Mouse (Mus musculus): ENCODE measurements around the gene Neurl1a. TPM values are rescaled to one million over a fixed set of nuclear protein-coding genes. Genes with fewer than 3 reads are reported as not detected.
A peak's percentile ranks its signal among the peaks of the same experiment; 100 is the strongest.

The Neurl1a gene
- polyA plus RNA-seq, 1 experiment: 77.8 TPM

- Histone ChIP-seq H3K27ac (ENCODE audit: insufficient read depth, low read length) (no peak overlapping the region), H3K27me3 (ENCODE audit: control insufficient read depth, insufficient read depth, low read length) (no peaks in the 10 kb centered on the region), H3K4me1 (ENCODE audit: control insufficient read depth, insufficient read depth, low read length) (peaks cover 53% of the 10 kb centered on the region), H3K4me3 (replicated peaks; ENCODE audit: insufficient read depth, low read depth, low read length) (no peak overlapping the region)
- TF ChIP-seq CTCF (IDR thresholded peaks at IDR 0.05; ENCODE audit: borderline replicate concordance, insufficient read depth, low read depth, low read length) (no peak), POLR2A (IDR thresholded peaks at IDR 0.05; ENCODE audit: borderline replicate concordance, insufficient read depth, low read length) (no peak)
- no peak for DNase-seq
- 88% methylated on average over 2 of the region's 2 CpGs for WGBS
Measured at GRCm38 (mm10) chr19:47220232-47220631, 41.6 kb downstream of the Neurl1a start.

GRCm38 (mm10) chr19:47221006-47221405 lies 42.4 kb downstream of the Neurl1a start:
- peaks cover 60% of the 10 kb centered on the region for H3K4me1 ChIP-seq (ENCODE audit: control insufficient read depth, insufficient read depth, low read length)
- H3K4me3 ChIP-seq (replicated peaks; ENCODE audit: insufficient read depth, low read depth, low read length): no peak overlapping the region
- no peak for TF ChIP-seq POLR2A (IDR thresholded peaks at IDR 0.05; ENCODE audit: borderline replicate concordance, insufficient read depth, low read length)
- no peak for TF ChIP-seq CTCF (IDR thresholded peaks at IDR 0.05; ENCODE audit: borderline replicate concordance, insufficient read depth, low read depth, low read length)
- H3K27ac ChIP-seq (ENCODE audit: insufficient read depth, low read length): peak overlapping the region; percentile 95
- 48% methylated on average over 4 of the region's 4 CpGs for WGBS
- no peaks in the 10 kb centered on the region for H3K27me3 ChIP-seq (ENCODE audit: control insufficient read depth, insufficient read depth, low read length)
- DNase-seq: peak in 1 of 2 experiments; percentile 54

GRCm38 (mm10) chr19:47221500-47222153 lies 43.0 kb downstream of the Neurl1a start:
- Histone ChIP-seq H3K27me3 (ENCODE audit: control insufficient read depth, insufficient read depth, low read length) (no peaks in the 10 kb centered on the region), H3K4me3 (replicated peaks; ENCODE audit: insufficient read depth, low read depth, low read length) (no peak overlapping the region), H3K27ac (ENCODE audit: insufficient read depth, low read length) (peak overlapping the region; percentile 95), H3K4me1 (ENCODE audit: control insufficient read depth, insufficient read depth, low read length) (peaks cover 66% of the 10 kb centered on the region)
- WGBS: 20% methylated on average over 7 of the region's 7 CpGs
- no peak for TF ChIP-seq POLR2A (IDR thresholded peaks at IDR 0.05; ENCODE audit: borderline replicate concordance, insufficient read depth, low read length)
- no peak for TF ChIP-seq CTCF (IDR thresholded peaks at IDR 0.05; ENCODE audit: borderline replicate concordance, insufficient read depth, low read depth, low read length)
- DNase-seq: peak; percentile 57 to 58

GRCm38 (mm10) chr19:47222154-47222840 lies 43.7 kb downstream of the Neurl1a start:
- H3K27ac ChIP-seq (ENCODE audit: insufficient read depth, low read length): peak overlapping the region; percentile 95
- H3K4me3 ChIP-seq (replicated peaks; ENCODE audit: insufficient read depth, low read depth, low read length): no peak overlapping the region
- WGBS: 27% methylated on average over 8 of the region's 8 CpGs
- TF ChIP-seq POLR2A (IDR thresholded peaks at IDR 0.05; ENCODE audit: borderline replicate concordance, insufficient read depth, low read length) (no peak), CTCF (IDR thresholded peaks at IDR 0.05; ENCODE audit: borderline replicate concordance, insufficient read depth, low read depth, low read length) (no peak)
- H3K27me3 ChIP-seq (ENCODE audit: control insufficient read depth, insufficient read depth, low read length): no peaks in the 10 kb centered on the region
- peak; percentile 85 to 90 for DNase-seq
- peaks cover 73% of the 10 kb centered on the region for H3K4me1 ChIP-seq (ENCODE audit: control insufficient read depth, insufficient read depth, low read length)

GRCm38 (mm10) chr19:47222841-47223557 lies 44.4 kb downstream of the Neurl1a start:
- peak in 1 of 2 experiments; percentile 66 for DNase-seq

GRCm38 (mm10) chr19:47224743-47225142 lies 46.1 kb downstream of the Neurl1a start:
- Histone ChIP-seq H3K27me3 (ENCODE audit: control insufficient read depth, insufficient read depth, low read length) (no peaks in the 10 kb centered on the region), H3K4me1 (ENCODE audit: control insufficient read depth, insufficient read depth, low read length) (peaks cover 79% of the 10 kb centered on the region), H3K27ac (ENCODE audit: insufficient read depth, low read length) (peak overlapping the region; percentile 81), H3K4me3 (replicated peaks; ENCODE audit: insufficient read depth, low read depth, low read length) (no peak overlapping the region)
- WGBS: 87% methylated on average over 4 of the region's 4 CpGs
- TF ChIP-seq CTCF (IDR thresholded peaks at IDR 0.05; ENCODE audit: borderline replicate concordance, insufficient read depth, low read depth, low read length) (no peak), POLR2A (IDR thresholded peaks at IDR 0.05; ENCODE audit: borderline replicate concordance, insufficient read depth, low read length) (no peak)
- DNase-seq: no peak

More at GRCm38 (mm10) chr19:47222841-47223557, 44.4 kb downstream of the Neurl1a start:
- Histone ChIP-seq H3K4me1 (ENCODE audit: control insufficient read depth, insufficient read depth, low read length) (peaks cover 78% of the 10 kb centered on the region), H3K27ac (ENCODE audit: insufficient read depth, low read length) (peak overlapping the region; percentile 95), H3K4me3 (replicated peaks; ENCODE audit: insufficient read depth, low read depth, low read length) (no peak overlapping the region), H3K27me3 (ENCODE audit: control insufficient read depth, insufficient read depth, low read length) (no peaks in the 10 kb centered on the region)
- TF ChIP-seq CTCF (IDR thresholded peaks at IDR 0.05; ENCODE audit: borderline replicate concordance, insufficient read depth, low read depth, low read length) (no peak), POLR2A (IDR thresholded peaks at IDR 0.05; ENCODE audit: borderline replicate concordance, insufficient read depth, low read length) (peak; percentile 41; the same call in 1 of the 2 replicates)
- 21% methylated on average over 15 of the region's 15 CpGs for WGBS

- WGBS: 33% methylated on average over 5 of the region's 5 CpGs
- Histone ChIP-seq H3K4me3 (replicated peaks; ENCODE audit: insufficient read depth, low read depth, low read length) (no peak overlapping the region), H3K4me1 (ENCODE audit: control insufficient read depth, insufficient read depth, low read length) (peaks cover 83% of the 10 kb centered on the region), H3K27ac (ENCODE audit: insufficient read depth, low read length) (peak overlapping the region; percentile 81), H3K27me3 (ENCODE audit: control insufficient read depth, insufficient read depth, low read length) (no peaks in the 10 kb centered on the region)
- DNase-seq: peak; percentile 66 to 85
- TF ChIP-seq POLR2A (IDR thresholded peaks at IDR 0.05; ENCODE audit: borderline replicate concordance, insufficient read depth, low read length) (no peak), CTCF (IDR thresholded peaks at IDR 0.05; ENCODE audit: borderline replicate concordance, insufficient read depth, low read depth, low read length) (no peak)
Measured at GRCm38 (mm10) chr19:47225791-47226190, 47.2 kb downstream of the Neurl1a start.
